Comparison of ENCODE assay signal across 17 mouse cellular contexts in genomic region chr9:109041351-109041750, GRCm38 (mm10). TPM values are rescaled to one million over a fixed set of nuclear protein-coding genes. Genes with fewer than 3 reads are reported as not detected.
DNase-seq lines count a peak whose midpoint lies in the region; ATAC-seq and TF ChIP-seq lines count a peak whose summit lies in the region.
"Had no signal": no experiment of that assay in that cellular context is flagged by ENCODE, and none has a peak within 500 bp of the region (broad histone marks: within the 10 kb centered on the region; RNA-seq: fewer than 3 reads in every experiment).

No protein-coding gene starts in this region.

- TF ChIP-seq CTCF in heart, adult 2 months (IDR thresholded peaks at IDR 0.05) = no peak

- no peaks in the 10 kb centered on the region for H3K27me3 ChIP-seq in heart, adult 2 months (ENCODE audit: control insufficient read depth, insufficient read depth, low read length)
- H3K27me3 ChIP-seq in intestine, embryonic 15.5 days (replicated peaks) = no peaks in the 10 kb centered on the region
- H3K27me3 ChIP-seq: limb, embryonic 12.5 days; neural tube, embryonic 15.5 days; Patski had no signal

- no peak for TF ChIP-seq POLR2A in heart, adult 2 months (IDR thresholded peaks at IDR 0.05; ENCODE audit: insufficient read depth, low read depth, low read length)

- no peak overlapping the region for H3K27ac ChIP-seq in heart, adult 2 months
- no peak overlapping the region for H3K27ac ChIP-seq in brown adipose tissue, adult 24 weeks (replicated peaks; ENCODE audit: low read depth, low read length)
- H3K27ac ChIP-seq in intestine, embryonic 15.5 days = peak overlapping the region; percentile 78
- H3K27ac ChIP-seq: hindbrain, embryonic 13.5 days; layer of hippocampus, adult 2 months; limb, embryonic 12.5 days; neural tube, embryonic 15.5 days had no signal

- H3K9me3 ChIP-seq in intestine, embryonic 15.5 days = no peaks in the 10 kb centered on the region
- H3K9me3 ChIP-seq: hindbrain, embryonic 13.5 days; limb, embryonic 12.5 days; neural tube, embryonic 15.5 days had no signal

- peak; percentile 2; the same call in 1 of the 2 replicates for ATAC-seq in intestine, embryonic 15.5 days
- ATAC-seq: Patski had no signal

- H3K4me3 ChIP-seq in heart, adult 2 months = no peak overlapping the region
- H3K4me3 ChIP-seq in brown adipose tissue, adult 24 weeks (ENCODE audit: insufficient read depth, low read depth, low read length) = peak overlapping the region; percentile 90; the same call in 1 of the 2 replicates
- no peak overlapping the region for H3K4me3 ChIP-seq in intestine, embryonic 15.5 days (replicated peaks)
- H3K4me3 ChIP-seq: hindbrain, embryonic 13.5 days; layer of hippocampus, adult 2 months; limb, embryonic 12.5 days; neural tube, embryonic 15.5 days had no signal

- H3K4me1 ChIP-seq in heart, adult 2 months (ENCODE audit: control insufficient read depth, insufficient read depth, low read length) = peaks cover 17% of the 10 kb centered on the region
- H3K4me1 ChIP-seq in brown adipose tissue, adult 24 weeks (ENCODE audit: control insufficient read depth, insufficient read depth, insufficient read length, low read length) = peaks cover 8% of the 10 kb centered on the region; the same call in 1 of the 2 replicates
- H3K4me1 ChIP-seq in intestine, embryonic 15.5 days (replicated peaks) = peaks cover 28% of the 10 kb centered on the region

- DNase-seq in heart, adult 2 months = peak in 1 of 2 experiments; percentile 19
- no peak for DNase-seq in heart, postnatal 14 days
- DNase-seq in kidney, postnatal 10 days = peak; percentile 26
- no peak for DNase-seq in kidney, postnatal 14 days
- no peak for DNase-seq in left cerebral cortex, postnatal 25 days (ENCODE audit: low spot score in 2 of 2)
- no peak for DNase-seq in ovary, postnatal 36 days (ENCODE audit: low spot score)
- DNase-seq: gastrocnemius, postnatal 10 days; right cerebral cortex, adult 18-20 months; thymus, adult 18-20 months had no signal

- peaks cover 2% of the 10 kb centered on the region; the same call in 1 of the 2 replicates for H3K36me3 ChIP-seq in heart, adult 2 months (ENCODE audit: control insufficient read depth, insufficient read depth, low read length)
- H3K36me3 ChIP-seq in intestine, embryonic 15.5 days = no peaks in the 10 kb centered on the region
- H3K36me3 ChIP-seq: hindbrain, embryonic 13.5 days; neural tube, embryonic 15.5 days had no signal

- 26% methylated on average over 7 of the region's 7 CpGs for WGBS in heart, adult 2 months
- 55% methylated on average over 7 of the region's 7 CpGs for WGBS in intestine, embryonic 15.5 days

- H3K79me2 ChIP-seq in heart, adult 2 months (replicated peaks; ENCODE audit: control insufficient read depth, insufficient read depth, low read length) = no peaks in the 10 kb centered on the region

- TF ChIP-seq EP300 in heart, adult 2 months (IDR thresholded peaks at IDR 0.05; ENCODE audit: insufficient read depth, low read depth, low read length) = no peak

- peak overlapping the region; percentile 78 for H3K4me2 ChIP-seq in intestine, embryonic 15.5 days (replicated peaks)
- H3K4me2 ChIP-seq: hindbrain, embryonic 13.5 days; limb, embryonic 12.5 days; midbrain, embryonic 11.5 days; neural tube, embryonic 15.5 days had no signal

- H3K9ac ChIP-seq in heart, adult 2 months (ENCODE audit: low read depth, low read length) = peak overlapping the region; percentile 39
- peak overlapping the region; percentile 23; the same call in 1 of the 2 replicates for H3K9ac ChIP-seq in intestine, embryonic 15.5 days
- H3K9ac ChIP-seq: hindbrain, embryonic 13.5 days; limb, embryonic 12.5 days; neural tube, embryonic 15.5 days had no signal

- intact Hi-C loops in heart, adult 2 months (cut with DNase I) = no loop called here
- intact Hi-C loops in heart, postnatal 14 days (cut with DNase I) = no loop called here
- intact Hi-C loops in left cerebral cortex, postnatal 25 days (cut with DNase I) = no loop called here

RNA-seq across cellular contexts. Expression of gene Shisa5, which starts 3.0 kb away (rescaled TPM):
- 10 to 100 TPM; 40.3 to 43.2 TPM for total RNA-seq in heart, adult 2 months (2021)
- polyA plus RNA-seq in heart, adult 2 months (2012; rRNA removed) = 170 and 218 TPM in 2 replicates
- 10 to 100 TPM; 49.5 to 50.0 TPM for total RNA-seq in heart, postnatal 14 days (2021)
- polyA plus RNA-seq in brown adipose tissue, adult 24 weeks (2012; ENCODE audit: insufficient read depth, insufficient read length, missing spikeins) = 30.4 and 48.6 TPM in 2 replicates
- polyA plus RNA-seq in intestine, embryonic 15.5 days (2015; fragmentation: Nextera tagmentation; extraction: Ambion mirVana) = 112 and 121 TPM in 2 replicates
- total RNA-seq in left cerebral cortex, postnatal 25 days (2021) = 10 to 100 TPM; 66.3 to 77.4 TPM

RNA-seq across cellular contexts. Expression of gene Trex1, which starts 18.2 kb away (rescaled TPM):
- 10 to 100 TPM; 12.6 to 13.3 TPM for total RNA-seq in heart, adult 2 months (2021)
- 45.8 and 55.2 TPM in 2 replicates for polyA plus RNA-seq in heart, adult 2 months (2012; rRNA removed)
- total RNA-seq in heart, postnatal 14 days (2021) = 10 to 100 TPM; 10.4 to 10.6 TPM
- polyA plus RNA-seq in brown adipose tissue, adult 24 weeks (2012; ENCODE audit: insufficient read depth, insufficient read length, missing spikeins) = 6.6 and 16.6 TPM in 2 replicates
- 12.5 and 13.4 TPM in 2 replicates for polyA plus RNA-seq in intestine, embryonic 15.5 days (2015; fragmentation: Nextera tagmentation; extraction: Ambion mirVana)
- 10 to 100 TPM; 12.7 to 13.0 TPM for total RNA-seq in left cerebral cortex, postnatal 25 days (2021)

RNA-seq across cellular contexts. Expression of gene Atrip, which starts 32.6 kb away (rescaled TPM):
- 1 to 10 TPM; 8.0 to 9.0 TPM for total RNA-seq in heart, adult 2 months (2021)
- polyA plus RNA-seq in heart, adult 2 months (2012; rRNA removed) = 10.0 and 13.9 TPM in 2 replicates
- total RNA-seq in heart, postnatal 14 days (2021) = 10 to 100 TPM in 1 of 2 experiments, 1 to 10 TPM in 1; 8.4 to 10.3 TPM
- 3.6 and 4.8 TPM in 2 replicates for polyA plus RNA-seq in brown adipose tissue, adult 24 weeks (2012; ENCODE audit: insufficient read depth, insufficient read length, missing spikeins)
- polyA plus RNA-seq in intestine, embryonic 15.5 days (2015; fragmentation: Nextera tagmentation; extraction: Ambion mirVana) = 21.3 and 22.4 TPM in 2 replicates
- 10 to 100 TPM; 25.8 to 28.5 TPM for total RNA-seq in left cerebral cortex, postnatal 25 days (2021)

RNA-seq across cellular contexts. Expression of gene Ccdc51, which starts 40.9 kb away (rescaled TPM):
- total RNA-seq in heart, adult 2 months (2021) = 10 to 100 TPM; 11.1 to 11.8 TPM
- 7.0 and 9.2 TPM in 2 replicates for polyA plus RNA-seq in heart, adult 2 months (2012; rRNA removed)
- 10 to 100 TPM; 10.4 to 11.1 TPM for total RNA-seq in heart, postnatal 14 days (2021)
- polyA plus RNA-seq in brown adipose tissue, adult 24 weeks (2012; ENCODE audit: insufficient read depth, insufficient read length, missing spikeins) = 10.8 and 14.4 TPM in 2 replicates
- polyA plus RNA-seq in intestine, embryonic 15.5 days (2015; fragmentation: Nextera tagmentation; extraction: Ambion mirVana) = 16.1 and 17.2 TPM in 2 replicates
- 1 to 10 TPM; 7.2 to 8.0 TPM for total RNA-seq in left cerebral cortex, postnatal 25 days (2021)

RNA-seq across cellular contexts. Expression of gene Tma7, which starts 41.0 kb away (rescaled TPM):
- 100 to 1,000 TPM; 218 to 235 TPM for total RNA-seq in heart, adult 2 months (2021)
- polyA plus RNA-seq in heart, adult 2 months (2012; rRNA removed) = 41.4 and 59.3 TPM in 2 replicates
- 100 to 1,000 TPM; 220 to 279 TPM for total RNA-seq in heart, postnatal 14 days (2021)
- 232 and 572 TPM in 2 replicates for polyA plus RNA-seq in brown adipose tissue, adult 24 weeks (2012; ENCODE audit: insufficient read depth, insufficient read length, missing spikeins)
- polyA plus RNA-seq in intestine, embryonic 15.5 days (2015; fragmentation: Nextera tagmentation; extraction: Ambion mirVana) = 619 and 707 TPM in 2 replicates
- total RNA-seq in left cerebral cortex, postnatal 25 days (2021) = 100 to 1,000 TPM; 365 to 371 TPM
